Mouse (Mus musculus) kidney, embryonic 14.5 days (tissue): ENCODE measurements at regions not wholly inside any gene's neighbourhood (a gene's known extent, or its start where the extent isn't known, plus 50 kb on each side); places are given as distances from the start of the nearest gene placed in this dataset.

Source experiments
- ATAC-seq: fragments of 200-750 bp; cut with Nextera tagmentation; 2 replicates; pipeline ENCODE4 v1.8.0; 2017; ENCODE audit warnings: moderate number of reproducible peaks, mild to moderate bottlenecking, moderate TSS enrichment, moderate library complexity; ENCODE audit not compliant: low FRiP score, low TSS enrichment
- H3K27ac ChIP-seq: fragments of 300-500 bp; sonication (generic); 2 replicates; pipeline ENCODE4 v1.5.1; 2014; ENCODE audit warnings: low read depth, mild to moderate bottlenecking, low read length, moderate library complexity, mixed read lengths
- H3K27me3 ChIP-seq: fragments of 300-500 bp; sonication (generic); 2 replicates; pipeline ENCODE4 v1.6.1; 2014; ENCODE audit warnings: mild to moderate bottlenecking, low read length; ENCODE audit not compliant: control insufficient read depth, insufficient read depth
- H3K36me3 ChIP-seq: fragments of 300-500 bp; sonication (generic); 2 replicates; pipeline ENCODE4 v1.6.1; 2014; ENCODE audit warnings: low read length, mixed read lengths; ENCODE audit not compliant: control insufficient read depth, insufficient read depth
- H3K4me1 ChIP-seq: fragments of 300-500 bp; sonication (generic); 2 replicates; pipeline ENCODE4 v1.6.1; 2014; ENCODE audit warnings: low read length, mixed read lengths; ENCODE audit not compliant: control insufficient read depth, insufficient read depth
- H3K4me2 ChIP-seq: fragments of 300-500 bp; sonication (generic); replicated peaks from 2 replicates; pipeline ENCODE4 v1.6.1; 2014; ENCODE audit warnings: low read depth, mild to moderate bottlenecking, low read length
- H3K4me3 ChIP-seq: fragments of 300-500 bp; sonication (generic); 2 replicates; pipeline ENCODE4 v1.5.1; 2014; ENCODE audit warnings: mild to moderate bottlenecking, low read length
- H3K9ac ChIP-seq: fragments of 300-500 bp; sonication (generic); 2 replicates; pipeline ENCODE4 v1.6.1; 2014; ENCODE audit warnings: low read depth, mild to moderate bottlenecking, low read length, moderate library complexity
- H3K9me3 ChIP-seq: fragments of 300-500 bp; sonication (generic); 2 replicates; pipeline ENCODE4 v1.6.1; 2016; ENCODE audit warnings: low read length; ENCODE audit not compliant: control insufficient read depth
- WGBS: fragments of 180-500 bp; shearing (Covaris S2); extraction: QIAGEN DNeasy Blood & Tissue Kit; methylation state at CpG from one replicate; pipeline ENCODE4 v1.1.7; 2014; 5-methylcytosine and 5-hydroxymethylcytosine counted together

GRCm38 (mm10) chr12:97398582-97398945 is 860.7 kb downstream of the Galc start:
- H3K27me3 ChIP-seq, result no peaks in the 10 kb centered on the region
- H3K9me3 ChIP-seq, result no peaks in the 10 kb centered on the region
- H3K4me2 ChIP-seq, result no peak overlapping the region
- no peaks in the 10 kb centered on the region; the same call in 1 of the 2 replicates for H3K4me1 ChIP-seq
- peak; percentile 62; the same call in 1 of the 2 replicates for ATAC-seq
- no peak overlapping the region for H3K27ac ChIP-seq
- no peak overlapping the region for H3K9ac ChIP-seq
- H3K36me3 ChIP-seq, result no peaks in the 10 kb centered on the region
- 14% methylated on average over 3 of the region's 3 CpGs for WGBS
- H3K4me3 ChIP-seq, result no peak overlapping the region

GRCm38 (mm10) chr12:97397850-97398581 is 861.2 kb downstream of the Galc start:
- H3K9ac ChIP-seq, result no peak overlapping the region
- H3K27ac ChIP-seq, result no peak overlapping the region
- H3K27me3 ChIP-seq, result no peaks in the 10 kb centered on the region
- no peak overlapping the region for H3K4me3 ChIP-seq
- whole genome bisulfite sequencing, result 46% methylated on average over 5 of the region's 7 CpGs
- ATAC-seq, result no peak; the same call in 1 of the 2 replicates
- no peak overlapping the region for H3K4me2 ChIP-seq
- no peaks in the 10 kb centered on the region for H3K9me3 ChIP-seq
- H3K4me1 ChIP-seq, result no peaks in the 10 kb centered on the region; the same call in 1 of the 2 replicates
- no peaks in the 10 kb centered on the region for H3K36me3 ChIP-seq

GRCm38 (mm10) chr12:97361804-97362203 is 897.5 kb downstream of the Galc start:
- H3K9me3 ChIP-seq, result no peaks in the 10 kb centered on the region
- no peak overlapping the region for H3K4me3 ChIP-seq
- no peak for ATAC-seq
- no peaks in the 10 kb centered on the region for H3K27me3 ChIP-seq
- WGBS, result 81% methylated on average over 3 of the region's 3 CpGs
- no peak overlapping the region for H3K9ac ChIP-seq
- H3K36me3 ChIP-seq, result no peaks in the 10 kb centered on the region
- no peaks in the 10 kb centered on the region for H3K4me1 ChIP-seq
- H3K27ac ChIP-seq, result no peak overlapping the region
- no peak overlapping the region for H3K4me2 ChIP-seq

- H3K4me3 ChIP-seq, result no peak overlapping the region
- no peak overlapping the region for H3K9ac ChIP-seq
- WGBS, result 31% methylated on average over 2 of the region's 2 CpGs
These were observed 898.6 kb downstream of the Galc start for GRCm38 (mm10) chr12:97360656-97361055.

GRCm38 (mm10) chr12:97326582-97326981 is 932.7 kb downstream of the Galc start:
- ATAC-seq, result no peak
- WGBS, result 69% methylated on average over 3 of the region's 3 CpGs

More at GRCm38 (mm10) chr12:97360656-97361055, 898.6 kb downstream of the Galc start:
- ATAC-seq, result no peak
- Histone ChIP-seq H3K4me2 (no peak overlapping the region), H3K36me3 (no peaks in the 10 kb centered on the region), H3K4me1 (no peaks in the 10 kb centered on the region), H3K9me3 (no peaks in the 10 kb centered on the region), H3K27ac (no peak overlapping the region), H3K27me3 (no peaks in the 10 kb centered on the region)

GRCm38 (mm10) chr12:97312282-97313040 is 946.8 kb downstream of the Galc start:
- 12% methylated on average over 5 of the region's 5 CpGs for WGBS

More at GRCm38 (mm10) chr12:97326582-97326981, 932.7 kb downstream of the Galc start:
- no peaks in the 10 kb centered on the region for H3K4me1 ChIP-seq
- H3K4me2 ChIP-seq, result no peak overlapping the region
- H3K4me3 ChIP-seq, result no peak overlapping the region
- no peak overlapping the region for H3K9ac ChIP-seq
- H3K27ac ChIP-seq, result no peak overlapping the region
- no peaks in the 10 kb centered on the region for H3K36me3 ChIP-seq
- no peaks in the 10 kb centered on the region for H3K9me3 ChIP-seq
- H3K27me3 ChIP-seq, result no peaks in the 10 kb centered on the region

GRCm38 (mm10) chr12:97278792-97279191 is 980.5 kb downstream of the Galc start:
- Histone ChIP-seq H3K27ac (no peak overlapping the region), H3K4me1 (no peaks in the 10 kb centered on the region), H3K4me2 (no peak overlapping the region), H3K36me3 (no peaks in the 10 kb centered on the region), H3K9ac (no peak overlapping the region), H3K27me3 (no peaks in the 10 kb centered on the region), H3K4me3 (no peak overlapping the region), H3K9me3 (no peaks in the 10 kb centered on the region)
- WGBS, result 89% methylated on average over 2 of the region's 2 CpGs
- ATAC-seq, result no peak

More at GRCm38 (mm10) chr12:97312282-97313040, 946.8 kb downstream of the Galc start:
- Histone ChIP-seq H3K4me1 (no peaks in the 10 kb centered on the region), H3K9me3 (no peaks in the 10 kb centered on the region), H3K36me3 (no peaks in the 10 kb centered on the region), H3K27ac (no peak overlapping the region), H3K4me2 (no peak overlapping the region), H3K4me3 (no peak overlapping the region), H3K27me3 (no peaks in the 10 kb centered on the region), H3K9ac (no peak overlapping the region)
- ATAC-seq, result no peak

GRCm38 (mm10) chr12:97278331-97278730 is 980.9 kb downstream of the Galc start:
- no peaks in the 10 kb centered on the region for H3K9me3 ChIP-seq
- no peak overlapping the region for H3K27ac ChIP-seq
- H3K4me1 ChIP-seq, result no peaks in the 10 kb centered on the region
- 0 out of 2 replicates have a peak, but pooled peaks have one; percentile 28 for ATAC-seq
- WGBS, result 23% methylated on average over 1 of the region's 1 CpGs
- H3K36me3 ChIP-seq, result no peaks in the 10 kb centered on the region
- no peak overlapping the region for H3K4me3 ChIP-seq
- no peaks in the 10 kb centered on the region for H3K27me3 ChIP-seq
- H3K9ac ChIP-seq, result no peak overlapping the region
- H3K4me2 ChIP-seq, result no peak overlapping the region
